Mouse (Mus musculus): Measurements from ENCODE around the gene Rnf43. TPM values are rescaled to one million over a fixed set of nuclear protein-coding genes. Genes with fewer than 3 reads are reported as not detected.

The Rnf43 gene
- polyA plus RNA-seq, 2 experiments = 4.7 to 6.5 TPM

DNA sequence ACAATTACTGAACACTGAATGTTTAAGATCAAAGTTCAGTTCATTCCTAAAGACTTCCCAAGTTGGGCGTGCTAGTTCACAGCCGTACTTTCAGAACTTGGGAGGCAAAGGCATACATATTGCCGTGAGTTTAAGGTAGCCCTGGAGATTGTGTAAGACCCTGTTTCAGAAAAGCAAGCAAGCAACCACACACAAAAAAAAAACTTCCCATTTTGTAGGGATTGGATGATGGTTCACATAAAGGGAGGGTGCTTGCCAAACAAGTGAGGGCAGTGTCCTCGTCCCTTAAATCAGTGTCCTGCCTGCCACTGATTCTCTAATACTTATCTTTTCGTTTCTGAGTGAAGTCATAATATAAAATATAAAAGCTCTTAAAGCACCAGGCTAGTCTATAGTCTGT, 7.8 kb upstream of the Rnf43 start:
- no peak for ATAC-seq (ENCODE audit: low FRiP score, low read depth)
- Histone ChIP-seq H3K4me2 (replicated peaks; ENCODE audit: low read depth, low read length, severe bottlenecking) (no peak overlapping the region), H3K9me3 (ENCODE audit: control insufficient read depth, low read length) (no peaks in the 10 kb centered on the region), H3K9ac (ENCODE audit: low read depth, low read length, severe bottlenecking) (no peak overlapping the region), H3K27ac (replicated peaks; ENCODE audit: low read depth, low read length) (no peak overlapping the region), H3K4me3 (replicated peaks; ENCODE audit: low read length) (no peak overlapping the region), H3K4me1 (ENCODE audit: control insufficient read depth, insufficient read depth, low read length) (no peaks in the 10 kb centered on the region), H3K27me3 (ENCODE audit: control insufficient read depth, insufficient read depth, low read length) (no peaks in the 10 kb centered on the region), H3K36me3 (ENCODE audit: control insufficient read depth, insufficient read depth, low read length) (no peaks in the 10 kb centered on the region)
- whole genome bisulfite sequencing = 72% methylated on average over 5 of the region's 5 CpGs
- TF ChIP-seq POLR2A (IDR thresholded peaks at IDR 0.05; ENCODE audit: borderline replicate concordance, extremely low read depth, insufficient read depth, insufficient read length) = no peak
- no peak for DNase-seq (ENCODE audit: low spot score)

DNA sequence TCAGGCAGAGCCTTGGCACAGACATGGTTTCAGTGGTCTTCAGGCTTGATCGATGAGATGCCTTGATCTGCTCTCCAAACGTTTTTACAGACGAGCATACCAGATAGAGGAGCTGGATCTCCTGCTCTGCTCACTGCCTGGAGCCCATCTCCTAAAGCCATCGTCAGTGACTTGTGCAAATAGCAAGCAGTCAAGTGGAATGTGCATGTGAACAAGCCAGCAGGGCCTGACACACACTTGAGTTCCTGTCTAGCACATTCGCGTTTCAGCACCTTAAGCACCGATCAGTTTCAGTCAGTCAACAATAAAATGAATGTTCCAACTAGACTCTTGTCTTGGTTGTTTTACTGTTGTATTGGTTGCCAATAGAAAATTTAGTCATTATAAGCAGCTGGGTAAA, 3.3 kb upstream of the Rnf43 start:
- WGBS = 73% methylated on average over 7 of the region's 7 CpGs
- H3K27me3 ChIP-seq (ENCODE audit: control insufficient read depth, insufficient read depth, low read length) = peaks cover 5% of the 10 kb centered on the region; the same call in 1 of the 2 replicates
- no peak for DNase-seq (ENCODE audit: low spot score)
- H3K4me3 ChIP-seq (replicated peaks; ENCODE audit: low read length) = no peak overlapping the region
- ATAC-seq (ENCODE audit: low FRiP score, low read depth) = no peak
- H3K4me2 ChIP-seq (replicated peaks; ENCODE audit: low read depth, low read length, severe bottlenecking) = no peak overlapping the region
- no peaks in the 10 kb centered on the region for H3K9me3 ChIP-seq (ENCODE audit: control insufficient read depth, low read length)
- TF ChIP-seq POLR2A (IDR thresholded peaks at IDR 0.05; ENCODE audit: borderline replicate concordance, extremely low read depth, insufficient read depth, insufficient read length) = no peak
- no peaks in the 10 kb centered on the region for H3K36me3 ChIP-seq (ENCODE audit: control insufficient read depth, insufficient read depth, low read length)
- H3K27ac ChIP-seq (replicated peaks; ENCODE audit: low read depth, low read length) = no peak overlapping the region
- H3K4me1 ChIP-seq (ENCODE audit: control insufficient read depth, insufficient read depth, low read length) = no peaks in the 10 kb centered on the region
- H3K9ac ChIP-seq (ENCODE audit: low read depth, low read length, severe bottlenecking) = no peak overlapping the region

GRCm38 (mm10) chr11:87662822-87663221, 300 bp downstream of the Rnf43 start:
- Histone ChIP-seq H3K4me2 (replicated peaks; ENCODE audit: low read depth, low read length, severe bottlenecking) (peak overlapping the region; percentile 56), H3K4me3 (replicated peaks; ENCODE audit: low read length) (peak overlapping the region; percentile 38), H3K9ac (ENCODE audit: low read depth, low read length, severe bottlenecking) (0 out of 2 replicates have a peak overlapping the region, but pooled peaks have one; percentile 25), H3K27me3 (ENCODE audit: control insufficient read depth, insufficient read depth, low read length) (peaks cover 6% of the 10 kb centered on the region; the same call in 1 of the 2 replicates), H3K36me3 (ENCODE audit: control insufficient read depth, insufficient read depth, low read length) (no peaks in the 10 kb centered on the region), H3K27ac (replicated peaks; ENCODE audit: low read depth, low read length) (no peak overlapping the region), H3K4me1 (ENCODE audit: control insufficient read depth, insufficient read depth, low read length) (no peaks in the 10 kb centered on the region), H3K9me3 (ENCODE audit: control insufficient read depth, low read length) (no peaks in the 10 kb centered on the region)
- TF ChIP-seq POLR2A (IDR thresholded peaks at IDR 0.05; ENCODE audit: borderline replicate concordance, extremely low read depth, insufficient read depth, insufficient read length) = no peak
- no peak for ATAC-seq (ENCODE audit: low FRiP score, low read depth)
- DNase-seq (ENCODE audit: low spot score) = no peak
- 12% methylated on average over 14 of the region's 14 CpGs for WGBS

GRCm38 (mm10) chr11:87663948-87664347, 1.4 kb downstream of the Rnf43 start:
- no peak for TF ChIP-seq POLR2A (IDR thresholded peaks at IDR 0.05; ENCODE audit: borderline replicate concordance, extremely low read depth, insufficient read depth, insufficient read length)
- peak overlapping the region; percentile 26; the same call in 1 of the 2 replicates for H3K4me3 ChIP-seq (replicated peaks; ENCODE audit: low read length)
- H3K4me2 ChIP-seq (replicated peaks; ENCODE audit: low read depth, low read length, severe bottlenecking) = no peak overlapping the region
- no peaks in the 10 kb centered on the region for H3K9me3 ChIP-seq (ENCODE audit: control insufficient read depth, low read length)
- H3K4me1 ChIP-seq (ENCODE audit: control insufficient read depth, insufficient read depth, low read length) = no peaks in the 10 kb centered on the region
- no peaks in the 10 kb centered on the region for H3K36me3 ChIP-seq (ENCODE audit: control insufficient read depth, insufficient read depth, low read length)
- DNase-seq (ENCODE audit: low spot score) = no peak
- ATAC-seq (ENCODE audit: low FRiP score, low read depth) = no peak
- no peak overlapping the region for H3K27ac ChIP-seq (replicated peaks; ENCODE audit: low read depth, low read length)
- H3K27me3 ChIP-seq (ENCODE audit: control insufficient read depth, insufficient read depth, low read length) = peaks cover 6% of the 10 kb centered on the region; the same call in 1 of the 2 replicates
- H3K9ac ChIP-seq (ENCODE audit: low read depth, low read length, severe bottlenecking) = no peak overlapping the region
- 59% methylated on average over 6 of the region's 6 CpGs for WGBS

DNA sequence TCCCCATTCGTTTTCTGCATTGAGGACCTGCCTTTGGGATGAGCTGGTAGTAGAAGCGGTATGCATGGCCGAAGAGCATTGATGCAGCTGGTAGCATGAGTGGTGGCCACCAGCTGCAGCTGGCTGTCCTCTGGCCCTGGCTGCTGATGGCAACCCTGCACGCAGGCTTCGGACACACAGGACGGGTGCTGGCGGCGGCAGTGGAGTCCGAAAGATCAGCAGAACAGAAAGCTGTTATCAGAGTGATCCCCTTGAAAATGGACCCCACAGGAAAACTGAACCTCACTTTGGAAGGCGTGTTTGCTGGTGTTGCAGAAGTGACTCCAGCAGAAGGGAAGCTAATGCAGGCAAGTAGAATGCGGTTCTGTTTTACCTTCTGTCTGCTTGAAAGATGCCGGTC, 2.0 kb downstream of the Rnf43 start:
- WGBS = 67% methylated on average over 12 of the region's 12 CpGs
- no peak overlapping the region for H3K9ac ChIP-seq (ENCODE audit: low read depth, low read length, severe bottlenecking)

More for the DNA sequence above, 2.0 kb downstream of the Rnf43 start:
- no peak for DNase-seq (ENCODE audit: low spot score)
- H3K27ac ChIP-seq (replicated peaks; ENCODE audit: low read depth, low read length) = no peak overlapping the region
- peak overlapping the region; percentile 26 for H3K4me3 ChIP-seq (replicated peaks; ENCODE audit: low read length)
- no peaks in the 10 kb centered on the region for H3K36me3 ChIP-seq (ENCODE audit: control insufficient read depth, insufficient read depth, low read length)
- no peak overlapping the region for H3K4me2 ChIP-seq (replicated peaks; ENCODE audit: low read depth, low read length, severe bottlenecking)
- no peak for TF ChIP-seq POLR2A (IDR thresholded peaks at IDR 0.05; ENCODE audit: borderline replicate concordance, extremely low read depth, insufficient read depth, insufficient read length)
- no peaks in the 10 kb centered on the region for H3K4me1 ChIP-seq (ENCODE audit: control insufficient read depth, insufficient read depth, low read length)
- no peaks in the 10 kb centered on the region for H3K9me3 ChIP-seq (ENCODE audit: control insufficient read depth, low read length)
- ATAC-seq (ENCODE audit: low FRiP score, low read depth) = no peak
- peaks cover 6% of the 10 kb centered on the region; the same call in 1 of the 2 replicates for H3K27me3 ChIP-seq (ENCODE audit: control insufficient read depth, insufficient read depth, low read length)

Measured in limb, embryonic 14.5 days (tissue).